8 mouse cellular contexts compared by ENCODE assay signal in the genomic region with DNA sequence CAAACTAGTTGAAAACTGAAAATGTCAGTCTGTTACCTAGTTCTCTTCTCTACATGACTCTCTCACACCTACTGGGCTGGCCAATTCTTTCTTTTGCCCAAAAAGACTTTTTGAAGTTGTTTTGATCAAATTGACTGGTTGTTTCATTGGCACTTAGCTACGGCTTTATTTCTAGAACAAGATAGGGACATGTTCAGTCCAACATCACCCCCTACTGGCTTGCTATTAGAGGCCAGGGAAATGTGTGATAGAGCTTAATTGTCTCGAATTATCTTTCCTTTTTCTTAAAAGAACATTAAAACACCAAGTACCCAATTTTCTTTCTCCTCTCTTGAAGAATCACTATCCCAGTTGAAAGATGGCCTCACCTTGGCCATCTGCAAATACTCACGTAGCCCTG.
A peak's percentile ranks its signal among the peaks of the same experiment; 100 is the strongest.
DNase-seq lines count a peak whose midpoint lies in the region; ATAC-seq lines count a peak whose summit lies in the region.

No protein-coding gene starts in this region.

- H3K27ac ChIP-seq in forebrain, embryonic 11.5 days (ENCODE audit: low read depth, low read length), result no peak overlapping the region

- no peaks in the 10 kb centered on the region for H3K9me3 ChIP-seq in forebrain, embryonic 11.5 days (ENCODE audit: control insufficient read depth, low read length)

- no peak overlapping the region for H3K4me3 ChIP-seq in forebrain, embryonic 11.5 days (ENCODE audit: low read depth, low read length)

- WGBS in forebrain, embryonic 11.5 days, result 47% methylated on average over 3 of the region's 3 CpGs

- ATAC-seq in forebrain, embryonic 11.5 days (replicated peaks; ENCODE audit: low FRiP score), result no peak

- peaks cover 8% of the 10 kb centered on the region; the same call in 1 of the 2 replicates for H3K27me3 ChIP-seq in forebrain, embryonic 11.5 days (ENCODE audit: control insufficient read depth, insufficient read depth, low read length)

- H3K4me1 ChIP-seq in forebrain, embryonic 11.5 days (replicated peaks; ENCODE audit: control insufficient read depth, insufficient read depth, low read length), result no peaks in the 10 kb centered on the region

- H3K4me2 ChIP-seq in forebrain, embryonic 11.5 days (ENCODE audit: low read depth, low read length, severe bottlenecking), result no peak overlapping the region

- H3K36me3 ChIP-seq in forebrain, embryonic 11.5 days (ENCODE audit: control insufficient read depth, insufficient read depth, low read length), result no peaks in the 10 kb centered on the region

- intact Hi-C loops in heart, postnatal 25 days (cut with DNase I), result loop anchor here (10.0 kb wide), 1 partner anchor 882 kb away; no protein-coding TSS in a partner anchor

- peak; percentile 0 to 42 for DNase-seq in heart, adult 18-20 months
- DNase-seq in heart, postnatal 25 days (ENCODE audit: low spot score), result no peak
- DNase-seq in ovary, postnatal 14 days (ENCODE audit: low spot score), result peak; percentile 6
- DNase-seq in ovary, adult 18-20 months (ENCODE audit: low spot score), result no peak
- DNase-seq in heart, postnatal 4 days, result peak; percentile 19
- peak; percentile 0 for DNase-seq in skeletal muscle tissue, adult 2 months (ENCODE audit: low read depth, low spot score)
- no peak for DNase-seq in spleen, postnatal 4 days (ENCODE audit: low spot score in 2 of 2)
- DNase-seq in forebrain, embryonic 11.5 days (ENCODE audit: low spot score), result no peak

- H3K9ac ChIP-seq in forebrain, embryonic 11.5 days (ENCODE audit: low read length), result no peak overlapping the region

Comparison
In these comparisons a context has a peak if more than half of its experiments do, and no peak if none do; other contexts are left out.
1. DNase-seq: peak in heart, adult 18-20 months (2 of 2), ovary, postnatal 14 days (single experiment), heart, postnatal 4 days (single experiment) and skeletal muscle tissue, adult 2 months (single experiment); none in heart, postnatal 25 days (single experiment), ovary, adult 18-20 months (single experiment), spleen, postnatal 4 days (0 of 2) and forebrain, embryonic 11.5 days (single experiment).